Mouse (Mus musculus): ENCODE measurements at regions not wholly inside any gene's neighbourhood (a gene's known extent, or its start where the extent isn't known, plus 50 kb on each side); places are given as distances from the start of the nearest gene placed in this dataset.

- Histone ChIP-seq H3K4me3 (no peak overlapping the region), H3K27ac (no peak overlapping the region)
- intact Hi-C loops (cut with DNase I), result no loop called here
- no peak for DNase-seq (ENCODE audit: extremely low spot score in 1 of 2, low spot score in 2 of 2)
- no peak for TF ChIP-seq CTCF (IDR thresholded peaks at IDR 0.05)
Observed at GRCm38 (mm10) chr3:83562026-83562425, 204.1 kb upstream of the Sfrp2 start.

DNA sequence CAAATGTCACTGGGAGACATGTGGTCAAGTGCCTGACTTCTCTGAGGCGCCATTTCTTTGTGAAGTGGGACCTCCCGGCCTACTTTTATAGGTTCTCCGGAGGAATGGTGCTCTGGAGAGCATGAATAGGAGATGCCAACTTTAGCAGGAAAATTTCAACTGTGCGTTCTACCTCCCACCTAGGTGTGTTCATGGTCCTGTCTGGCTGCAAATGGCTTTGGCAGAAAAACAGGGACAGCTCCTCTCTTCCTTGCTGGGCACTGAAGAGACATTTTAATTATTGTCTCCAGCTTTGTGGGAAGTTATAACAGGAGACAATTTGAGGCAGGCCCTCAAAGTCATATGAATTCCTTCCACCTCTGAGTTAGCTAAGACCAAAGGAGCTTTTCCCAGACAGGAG is 190.6 kb upstream of the Sfrp2 start:
- TF ChIP-seq CTCF (IDR thresholded peaks at IDR 0.05), result no peak
- DNase-seq (ENCODE audit: extremely low spot score in 1 of 2, low spot score in 2 of 2), result no peak
- no peak overlapping the region for H3K4me3 ChIP-seq
- intact Hi-C loops (cut with DNase I), result no loop called here
- no peak overlapping the region for H3K27ac ChIP-seq

- no peak for TF ChIP-seq CTCF (IDR thresholded peaks at IDR 0.05)
- Histone ChIP-seq H3K4me3 (no peak overlapping the region), H3K27ac (no peak overlapping the region)
- intact Hi-C loops (cut with DNase I), result no loop called here
- DNase-seq (ENCODE audit: extremely low spot score in 1 of 2, low spot score in 2 of 2), result no peak
Observed at GRCm38 (mm10) chr3:83576155-83576554, 190.0 kb upstream of the Sfrp2 start.

- DNase-seq (ENCODE audit: extremely low spot score in 1 of 2, low spot score in 2 of 2), result no peak
- TF ChIP-seq CTCF (IDR thresholded peaks at IDR 0.05), result no peak
- intact Hi-C loops (cut with DNase I), result no loop called here
- Histone ChIP-seq H3K4me3 (no peak overlapping the region), H3K27ac (no peak overlapping the region)
Observed at GRCm38 (mm10) chr3:83580766-83581165, 185.4 kb upstream of the Sfrp2 start.

- no peak for TF ChIP-seq CTCF (IDR thresholded peaks at IDR 0.05)
- intact Hi-C loops (cut with DNase I), result no loop called here
- Histone ChIP-seq H3K27ac (no peak overlapping the region), H3K4me3 (no peak overlapping the region)
- DNase-seq (ENCODE audit: extremely low spot score in 1 of 2, low spot score in 2 of 2), result no peak
Observed at GRCm38 (mm10) chr3:83582256-83582655, 183.9 kb upstream of the Sfrp2 start.

DNA sequence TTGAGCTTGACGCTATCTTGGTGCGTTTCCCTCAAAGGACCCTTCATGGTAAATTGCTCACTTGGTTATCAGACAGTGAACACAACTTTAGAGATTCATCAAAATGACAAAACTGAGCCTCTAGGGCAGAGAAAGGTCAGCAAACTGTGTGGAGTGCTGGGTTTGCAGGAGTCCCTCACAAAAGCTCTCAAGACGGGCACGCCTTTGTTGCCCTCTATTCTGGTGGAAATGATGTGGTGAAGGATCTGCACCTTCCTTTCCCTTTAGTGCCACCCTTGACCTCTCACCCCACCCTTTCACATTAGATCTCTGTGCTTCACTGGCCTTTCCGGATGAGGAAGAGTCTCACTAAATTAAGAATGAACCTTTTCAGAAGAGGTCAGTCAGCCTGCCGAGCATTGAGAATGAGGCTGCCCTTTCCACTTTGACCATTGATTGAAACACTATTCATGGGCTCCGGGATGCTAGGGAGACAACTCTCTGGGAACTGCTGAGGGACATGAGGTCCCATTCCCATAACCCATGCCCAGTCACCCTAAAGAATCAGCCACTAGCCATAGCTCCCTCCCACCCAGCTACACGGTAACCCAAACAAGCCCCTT is 182.9 kb upstream of the Sfrp2 start:
- Histone ChIP-seq H3K4me3 (no peak overlapping the region), H3K27ac (no peak overlapping the region)
- DNase-seq (ENCODE audit: extremely low spot score in 1 of 2, low spot score in 2 of 2), result no peak
- TF ChIP-seq CTCF (IDR thresholded peaks at IDR 0.05), result no peak
- intact Hi-C loops (cut with DNase I), result no loop called here

DNA sequence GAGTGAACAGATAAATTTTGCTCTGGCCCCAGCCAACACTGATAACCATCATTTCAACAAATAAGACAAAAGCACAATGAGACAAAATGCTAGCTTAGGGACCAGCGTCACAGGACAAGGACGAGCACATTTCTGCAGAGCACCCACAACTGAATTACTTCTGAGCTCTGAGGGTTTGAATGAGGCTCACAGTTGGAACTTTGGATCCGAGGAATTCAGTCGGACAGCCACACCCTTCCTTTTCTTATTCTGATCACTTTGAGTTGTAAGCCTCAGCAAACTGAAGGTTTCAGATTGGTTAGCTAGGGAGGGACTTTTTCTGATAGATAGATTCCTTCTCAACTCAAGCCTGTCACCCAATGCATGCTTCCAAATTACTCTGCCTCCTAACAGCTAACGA is 180.0 kb upstream of the Sfrp2 start:
- H3K27ac ChIP-seq, result no peak overlapping the region
- TF ChIP-seq CTCF (IDR thresholded peaks at IDR 0.05), result no peak
- H3K4me3 ChIP-seq, result no peak overlapping the region
- intact Hi-C loops (cut with DNase I), result no loop called here
- DNase-seq (ENCODE audit: extremely low spot score in 1 of 2, low spot score in 2 of 2), result no peak

DNA sequence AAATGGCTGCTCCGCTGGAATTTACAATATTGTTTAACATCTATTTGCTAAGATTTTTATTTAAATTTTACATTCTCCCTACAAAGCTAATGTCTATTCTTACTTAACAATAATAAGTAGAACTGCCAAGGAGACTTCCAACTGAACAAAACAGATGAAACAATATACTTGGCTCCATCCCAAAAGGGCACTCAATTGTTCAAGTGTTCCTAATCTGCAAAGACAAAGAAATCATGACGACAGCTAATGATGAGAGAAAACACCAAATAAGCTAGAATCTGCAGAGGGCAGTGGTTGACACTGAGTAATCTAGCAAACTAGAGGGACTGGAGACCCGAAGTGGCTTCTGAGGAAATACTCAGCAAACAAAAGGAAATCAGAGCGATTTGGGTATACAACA is 179.6 kb upstream of the Sfrp2 start:
- no peak for DNase-seq (ENCODE audit: extremely low spot score in 1 of 2, low spot score in 2 of 2)
- no peak overlapping the region for H3K4me3 ChIP-seq
- no peak for TF ChIP-seq CTCF (IDR thresholded peaks at IDR 0.05)
- no peak overlapping the region for H3K27ac ChIP-seq
- intact Hi-C loops (cut with DNase I), result no loop called here

DNA sequence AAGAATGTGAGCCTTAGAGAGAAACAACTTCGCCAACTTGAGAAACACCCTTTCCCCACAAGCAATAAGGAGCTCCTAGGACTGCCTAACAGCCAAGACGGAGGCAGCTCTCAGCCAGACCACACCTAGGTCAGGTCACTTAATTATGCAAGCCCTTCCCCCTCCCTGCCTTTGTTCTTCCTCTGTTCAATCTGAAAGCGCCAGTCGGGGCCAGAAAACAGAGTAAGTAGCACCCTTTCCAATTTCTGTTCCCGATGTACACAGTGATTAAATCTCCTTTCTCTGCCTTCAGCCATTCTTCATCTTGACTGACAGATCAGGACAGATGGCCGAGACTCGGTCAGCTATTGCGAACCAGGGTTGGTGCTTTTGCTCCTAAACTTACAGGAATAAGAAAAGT is 177.0 kb upstream of the Sfrp2 start:
- no peak for TF ChIP-seq CTCF (IDR thresholded peaks at IDR 0.05)
- Histone ChIP-seq H3K27ac (no peak overlapping the region), H3K4me3 (no peak overlapping the region)
- intact Hi-C loops (cut with DNase I), result no loop called here
- DNase-seq (ENCODE audit: extremely low spot score in 1 of 2, low spot score in 2 of 2), result no peak

GRCm38 (mm10) chr3:83591206-83591605 is 174.9 kb upstream of the Sfrp2 start:
- DNase-seq (ENCODE audit: extremely low spot score in 1 of 2, low spot score in 2 of 2), result no peak
- TF ChIP-seq CTCF (IDR thresholded peaks at IDR 0.05), result no peak
- intact Hi-C loops (cut with DNase I), result no loop called here
- no peak overlapping the region for H3K4me3 ChIP-seq
- H3K27ac ChIP-seq, result no peak overlapping the region

DNA sequence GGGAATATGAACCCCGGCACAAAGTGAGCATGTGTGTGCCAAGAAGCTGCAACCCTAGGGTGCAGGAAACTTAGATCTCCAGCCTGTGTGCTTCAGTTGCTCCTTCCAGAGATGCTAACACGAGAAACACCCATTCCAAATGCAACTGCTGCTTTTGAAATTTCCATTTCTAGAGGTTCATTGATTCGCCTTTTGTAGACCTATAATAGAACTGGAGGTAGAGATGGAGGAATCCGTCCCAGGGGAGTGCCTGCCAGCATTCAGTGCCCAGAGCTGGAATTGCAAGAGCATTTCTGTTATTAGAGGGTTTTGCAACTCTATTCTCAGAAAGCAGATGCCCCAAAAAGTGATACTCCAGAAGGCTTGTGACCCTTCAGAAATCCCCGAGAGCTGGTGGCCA is 172.8 kb upstream of the Sfrp2 start:
- intact Hi-C loops (cut with DNase I), result no loop called here
- TF ChIP-seq CTCF (IDR thresholded peaks at IDR 0.05), result no peak
- H3K4me3 ChIP-seq, result no peak overlapping the region
- H3K27ac ChIP-seq, result no peak overlapping the region
- DNase-seq (ENCODE audit: extremely low spot score in 1 of 2, low spot score in 2 of 2), result no peak

DNA sequence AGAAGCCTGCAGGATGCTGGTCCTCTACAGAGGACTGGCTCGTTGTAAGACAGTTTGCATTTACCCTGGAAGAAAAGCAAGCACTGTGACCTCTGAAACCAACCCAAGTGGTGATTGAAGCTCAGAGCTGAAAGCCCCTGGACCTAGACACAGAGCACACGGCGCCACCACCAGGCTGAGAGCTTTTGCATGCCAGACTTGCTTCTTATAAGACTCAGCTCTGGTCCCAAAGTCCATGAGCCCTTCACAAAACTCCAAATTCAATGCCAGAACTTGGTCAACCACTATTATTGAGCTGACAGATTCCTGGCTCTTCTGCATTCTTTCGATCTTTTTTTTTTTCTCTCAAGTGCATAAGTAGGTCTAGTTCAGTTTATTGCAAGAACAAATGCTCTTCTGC is 164.6 kb upstream of the Sfrp2 start:
- Histone ChIP-seq H3K27ac (no peak overlapping the region), H3K4me3 (no peak overlapping the region)
- TF ChIP-seq CTCF (IDR thresholded peaks at IDR 0.05), result no peak; the same call in 1 of the 2 replicates
- intact Hi-C loops (cut with DNase I), result no loop called here
- DNase-seq (ENCODE audit: extremely low spot score in 1 of 2, low spot score in 2 of 2), result no peak

GRCm38 (mm10) chr3:83609095-83609770 is 156.9 kb upstream of the Sfrp2 start:
- no peak for TF ChIP-seq CTCF (IDR thresholded peaks at IDR 0.05)
- intact Hi-C loops (cut with DNase I), result no loop called here
- no peak for DNase-seq (ENCODE audit: extremely low spot score in 1 of 2, low spot score in 2 of 2)
- no peak overlapping the region for H3K27ac ChIP-seq
- no peak overlapping the region for H3K4me3 ChIP-seq

Data from left cerebral cortex, adult 2 months (tissue).